Mouse (Mus musculus) cortical plate, adult 2 months (tissue): ENCODE measurements around the gene Pcsk6.

ENCODE experiments used
- CTCF ChIP-seq: fragments of 200-500 bp; IDR thresholded peaks from 2 replicates; pipeline ENCODE4 v1.5.1; 2011; ENCODE audit warnings: mild to moderate bottlenecking, control low read depth, low read length; ENCODE audit not compliant: insufficient read depth; ENCODE audit errors: extremely low read depth
- POLR2A ChIP-seq: fragments of 200-500 bp; IDR thresholded peaks from 2 replicates; pipeline ENCODE4 v1.6.1; 2011; ENCODE audit warnings: mild to moderate bottlenecking, low read length, control low read depth; ENCODE audit not compliant: insufficient read depth; ENCODE audit errors: extremely low read depth

- TF ChIP-seq CTCF, result no peak
- no peak for TF ChIP-seq POLR2A
Observed at GRCm38 (mm10) chr7:65930478-65930877, 68.9 kb downstream of the Pcsk6 start.
